Mouse (Mus musculus) heart, postnatal 36 days (tissue): Measurements from ENCODE around the gene Epgn. TPM values are rescaled to one million over a fixed set of nuclear protein-coding genes. Genes with fewer than 3 reads are reported as not detected.

Experiments used
- total RNA-seq, 2 experiments: library from RNA; stranded (reverse); gene quantifications; 2 replicates each; pipeline ENCODE4 v1.2.3; 2021

The Epgn gene
- total RNA-seq, 2 experiments from 2014 or later = 0.33 to 0.46 TPM

Other genes starting within 250 kb of the Epgn start
- gene Cxcl3, start 241.4 kb upstream of the Epgn start, total RNA-seq = not detected
- gene Cxcl15, start 232.9 kb upstream of the Epgn start, total RNA-seq = not detected
- gene Cxcl1, start 136.2 kb upstream of the Epgn start, total RNA-seq = under 1 TPM; 0.30 to 0.50 TPM
- gene Cxcl2, start 123.6 kb upstream of the Epgn start, total RNA-seq = not detected
- gene Mthfd2l, start 96.3 kb upstream of the Epgn start, total RNA-seq = 10 to 100 TPM in 1 of 2 experiments, 1 to 10 TPM in 1; 9.5 to 10.0 TPM
- gene Ereg, start 47.2 kb downstream of the Epgn start, total RNA-seq = under 1 TPM in 1 of 2 experiments, not detected in 1; 0.11 TPM
- not detected for gene Areg, start 112.1 kb downstream of the Epgn start, total RNA-seq